In genomic region chr5:121292309-121293165, GRCm38 (mm10) we compare ENCODE assay signal across 23 mouse cellular contexts.
DNase-seq lines count a peak whose midpoint lies in the region; ATAC-seq and TF ChIP-seq lines count a peak whose summit lies in the region.
"Had no signal": no experiment of that assay in that cellular context is flagged by ENCODE, and none has a peak within 500 bp of the region (broad histone marks: within the 10 kb centered on the region; RNA-seq: fewer than 3 reads in every experiment).

No protein-coding gene starts in this region.

- H3K4me3 ChIP-seq in left cerebral cortex, adult 2 months = no peak overlapping the region
- H3K4me3 ChIP-seq in G1E (ENCODE audit: low read depth, low read length) = no peak overlapping the region
- H3K4me3 ChIP-seq in liver, embryonic 15.5 days (replicated peaks) = no peak overlapping the region
- no peak overlapping the region for H3K4me3 ChIP-seq in heart, embryonic 10.5 days
- H3K4me3 ChIP-seq: hindbrain, embryonic 15.5 days; limb, embryonic 13.5 days; megakaryocyte, embryonic 14.5 days; midbrain, embryonic 15.5 days; myocyte; stomach, embryonic 15.5 days had no signal

- WGBS in liver, embryonic 15.5 days (ENCODE audit: insufficient replicate concordance) = 49% methylated on average over 16 of the region's 16 CpGs
- WGBS in heart, embryonic 10.5 days = 60% methylated on average over 16 of the region's 16 CpGs

- TF ChIP-seq CTCF in left cerebral cortex, adult 2 months (IDR thresholded peaks at IDR 0.05) = no peak
- TF ChIP-seq CTCF in G1E (IDR thresholded peaks at IDR 0.05; ENCODE audit: low read depth, low read length) = no peak

- H3K36me3 ChIP-seq in G1E (replicated peaks) = peaks cover 92% of the 10 kb centered on the region
- peaks cover 99% of the 10 kb centered on the region for H3K36me3 ChIP-seq in liver, embryonic 15.5 days (replicated peaks)
- H3K36me3 ChIP-seq in heart, embryonic 10.5 days = peaks cover 90% of the 10 kb centered on the region

- H3K9ac ChIP-seq in liver, embryonic 15.5 days = no peak overlapping the region
- H3K9ac ChIP-seq: hindbrain, embryonic 15.5 days; limb, embryonic 13.5 days; lung, embryonic 14.5 days; midbrain, embryonic 15.5 days; stomach, embryonic 15.5 days had no signal

- no peak overlapping the region for H3K4me2 ChIP-seq in liver, embryonic 15.5 days
- H3K4me2 ChIP-seq: hindbrain, embryonic 15.5 days; limb, embryonic 13.5 days; lung, embryonic 14.5 days; midbrain, embryonic 15.5 days; stomach, embryonic 15.5 days had no signal

- intact Hi-C loops in left cerebral cortex, adult 2 months (cut with DNase I) = no loop called here

- peak overlapping the region; percentile 33; the same call in 1 of the 2 replicates for H3K27ac ChIP-seq in left cerebral cortex, adult 2 months
- 0 out of 2 replicates have a peak overlapping the region, but pooled peaks have one; percentile 4 for H3K27ac ChIP-seq in liver, embryonic 15.5 days (replicated peaks)
- H3K27ac ChIP-seq in heart, embryonic 10.5 days = no peak overlapping the region
- H3K27ac ChIP-seq: hindbrain, embryonic 15.5 days; limb, embryonic 13.5 days; midbrain, embryonic 15.5 days; stomach, embryonic 15.5 days had no signal

- 0 out of 2 replicates have a peak, but pooled peaks have one; percentile 15 for ATAC-seq in G1E (ENCODE audit: extremely low read depth, insufficient number of reproducible peaks, low FRiP score, poor library complexity, severe bottlenecking)
- ATAC-seq in common myeloid progenitor, adult 5-6 weeks (replicated peaks; ENCODE audit: low read depth, poor library complexity, severe bottlenecking) = peak; percentile 25; the same call in 1 of the 2 replicates
- ATAC-seq in liver, embryonic 15.5 days (ENCODE audit: insufficient read depth) = 0 out of 2 replicates have a peak, but pooled peaks have one; percentile 33
- ATAC-seq: midbrain, embryonic 15.5 days had no signal

- no peaks in the 10 kb centered on the region for H3K9me3 ChIP-seq in G1E (replicated peaks)
- no peaks in the 10 kb centered on the region for H3K9me3 ChIP-seq in liver, embryonic 15.5 days (replicated peaks)
- H3K9me3 ChIP-seq in heart, embryonic 10.5 days = no peaks in the 10 kb centered on the region
- H3K9me3 ChIP-seq: hindbrain, embryonic 15.5 days; limb, embryonic 13.5 days; megakaryocyte, embryonic 14.5 days; midbrain, embryonic 15.5 days; stomach, embryonic 15.5 days had no signal

- no peaks in the 10 kb centered on the region for H3K27me3 ChIP-seq in G1E (ENCODE audit: insufficient read depth, low read length)
- H3K27me3 ChIP-seq in liver, embryonic 15.5 days = no peaks in the 10 kb centered on the region
- H3K27me3 ChIP-seq in heart, embryonic 10.5 days (ENCODE audit: insufficient read depth, poor library complexity, severe bottlenecking) = no peaks in the 10 kb centered on the region
- H3K27me3 ChIP-seq: hindbrain, embryonic 15.5 days; limb, embryonic 13.5 days; megakaryocyte, embryonic 14.5 days; midbrain, embryonic 15.5 days; stomach, embryonic 15.5 days had no signal

- H3K4me1 ChIP-seq in G1E (ENCODE audit: insufficient read depth, low read depth, low read length) = peaks cover 12% of the 10 kb centered on the region
- peaks cover 15% of the 10 kb centered on the region for H3K4me1 ChIP-seq in liver, embryonic 15.5 days (replicated peaks)
- peaks cover 9% of the 10 kb centered on the region for H3K4me1 ChIP-seq in heart, embryonic 10.5 days
- H3K4me1 ChIP-seq: hindbrain, embryonic 15.5 days; limb, embryonic 13.5 days; midbrain, embryonic 15.5 days; stomach, embryonic 15.5 days had no signal

- DNase-seq in left cerebral cortex, adult 2 months (ENCODE audit: extremely low spot score in 1 of 2, low spot score in 2 of 2) = no peak
- DNase-seq in left cerebral cortex, adult 11 months (ENCODE audit: low spot score) = no peak
- DNase-seq in G1E (ENCODE audit: low spot score) = no peak
- no peak for DNase-seq in spleen, postnatal 36 days (ENCODE audit: low spot score in 2 of 2)
- no peak for DNase-seq in heart, embryonic 10.5 days (ENCODE audit: low spot score)
- no peak for DNase-seq in retina, postnatal 1 day
- DNase-seq: adrenal gland, adult 8-10 months; B cell, adult 2 months; cerebellum, adult 9-11 months; embryo, embryonic 11 days; heart, postnatal 36 days; kidney, adult 2 months; lung, embryonic 14.5 days; right cerebral cortex, postnatal 25 days; thymus, postnatal 14 days had no signal
